Mouse (Mus musculus) CH12.LX (cell line): ENCODE measurements around the gene Drc7. TPM values are rescaled to one million over a fixed set of nuclear protein-coding genes. Genes with fewer than 3 reads are reported as not detected.

Experiments
- DNase-seq: peaks from one replicate; pipeline ENCODE4 v3.0.0-alpha.2; 2013; ENCODE audit errors: extremely low read depth
- H3K27ac ChIP-seq: 2 replicates; pipeline ENCODE4 v1.5.1; 2012; ENCODE audit warnings: low read depth, mild to moderate bottlenecking, control low read depth, moderate library complexity; ENCODE audit not compliant: insufficient read depth
- H3K27me3 ChIP-seq: replicated peaks from 2 replicates; pipeline ENCODE3; 2012; ENCODE audit warnings: inconsistent platforms
- H3K36me3 ChIP-seq, 2 experiments: replicated peaks in 1 of 2; 2 replicates each; pipeline versions ENCODE3 to v1.6.1; 2012; ENCODE audit warnings: inconsistent platforms in 1 of 2, low read length in 1 of 2, mild to moderate bottlenecking in 1 of 2, mixed read lengths in 1 of 2, moderate library complexity in 1 of 2; ENCODE audit not compliant: control insufficient read depth in 1 of 2, insufficient read depth in 1 of 2
- H3K4me1 ChIP-seq, 2 experiments: 2 replicates each; pipeline ENCODE4 v1.6.1; 2012; ENCODE audit warnings: inconsistent platforms in 1 of 2, moderate library complexity in 1 of 2; ENCODE audit not compliant: insufficient read depth in 2 of 2, control insufficient read depth in 1 of 2
- H3K4me2 ChIP-seq: 2 replicates; pipeline ENCODE4 v1.6.1; 2012; ENCODE audit warnings: low read depth, mild to moderate bottlenecking, control low read depth; ENCODE audit not compliant: poor library complexity, insufficient read depth, severe bottlenecking
- H3K4me3 ChIP-seq, 3 experiments: fragments of 150-350 bp in 1 of 3; sonication (generic) in 1 of 3; replicated peaks in 1 of 3; 2 replicates each; pipeline versions ENCODE3 to v1.5.1; 2011 to 2012; ENCODE audit warnings: low read depth in 2 of 3, low read length in 2 of 3, mild to moderate bottlenecking in 2 of 3, moderate library complexity in 2 of 3, control low read depth in 1 of 3, improper control_type of control experiment in 1 of 3, inconsistent platforms in 1 of 3, mixed read lengths in 1 of 3; ENCODE audit not compliant: poor library complexity in 1 of 3
- H3K79me2 ChIP-seq: replicated peaks from 2 replicates; pipeline ENCODE4 v1.6.1; 2012; ENCODE audit warnings: mild to moderate bottlenecking, moderate library complexity; ENCODE audit not compliant: control insufficient read depth, poor library complexity, insufficient read depth, severe bottlenecking; ENCODE audit errors: extremely low read depth
- H3K9ac ChIP-seq: 2 replicates; pipeline ENCODE4 v1.6.1; 2012; ENCODE audit warnings: low read depth, mild to moderate bottlenecking, control low read depth, moderate library complexity; ENCODE audit not compliant: insufficient read depth
- H3K9me3 ChIP-seq: replicated peaks from 2 replicates; pipeline ENCODE3; 2012; ENCODE audit warnings: low read length, inconsistent platforms, mixed read lengths
- BHLHE40 ChIP-seq: IDR thresholded peaks from 2 replicates; pipeline ENCODE4 v1.6.1; 2011; ENCODE audit warnings: mild to moderate bottlenecking, low read depth, low read length, improper control_type of control experiment
- CHD1 ChIP-seq: IDR thresholded peaks from 2 replicates; pipeline ENCODE4 v1.6.1; 2012; ENCODE audit warnings: low read depth, low read length, improper control_type of control experiment, inconsistent platforms
- CHD2 ChIP-seq: IDR thresholded peaks from 2 replicates; pipeline ENCODE4 v1.6.1; 2011; ENCODE audit warnings: low read length, improper control_type of control experiment
- CTCF ChIP-seq, 2 experiments: IDR thresholded peaks in 1 of 2; conservative IDR thresholded peaks in 1 of 2; 2 replicates each; pipeline ENCODE4 v1.5.1; 2011 to 2012; ENCODE audit warnings: low read depth in 2 of 2, low read length in 2 of 2, improper control_type of control experiment in 1 of 2, inconsistent platforms in 1 of 2, mild to moderate bottlenecking in 1 of 2, moderate library complexity in 1 of 2
- ELF1 ChIP-seq: IDR thresholded peaks from 2 replicates; pipeline ENCODE4 v1.6.1; 2014; ENCODE audit warnings: low read depth, mild to moderate bottlenecking, inconsistent platforms, low read length, improper control_type of control experiment
- EP300 ChIP-seq: IDR thresholded peaks from 2 replicates; pipeline ENCODE4 v1.6.1; 2011; ENCODE audit warnings: low read length, improper control_type of control experiment
- HCFC1 ChIP-seq: IDR thresholded peaks from 2 replicates; pipeline ENCODE4 v1.6.1; 2012; ENCODE audit warnings: low read depth, mild to moderate bottlenecking, inconsistent platforms, low read length, improper control_type of control experiment
- JUND ChIP-seq: conservative IDR thresholded peaks from 2 replicates; pipeline ENCODE4 v1.6.1; 2011; ENCODE audit warnings: low read depth, low read length, improper control_type of control experiment
- KAT2A ChIP-seq: IDR thresholded peaks from 2 replicates; pipeline ENCODE4 v1.6.1; 2012; ENCODE audit warnings: low read length, improper control_type of control experiment, inconsistent platforms; ENCODE audit not compliant: insufficient replicate concordance
- MAFK ChIP-seq: IDR thresholded peaks from 2 replicates; pipeline ENCODE4 v1.6.1; 2011; ENCODE audit warnings: low read length, improper control_type of control experiment; ENCODE audit not compliant: insufficient replicate concordance
- MAZ ChIP-seq: IDR thresholded peaks from 2 replicates; pipeline ENCODE4 v1.6.1; 2012; ENCODE audit warnings: low read depth, mild to moderate bottlenecking, inconsistent platforms, low read length, improper control_type of control experiment, moderate library complexity
- MXI1 ChIP-seq: IDR thresholded peaks from 2 replicates; pipeline ENCODE4 v1.6.1; 2011; ENCODE audit warnings: mild to moderate bottlenecking, low read depth, low read length, improper control_type of control experiment
- NELFE ChIP-seq: IDR thresholded peaks from 2 replicates; pipeline ENCODE4 v1.6.1; 2011; ENCODE audit warnings: low read depth, low read length, improper control_type of control experiment
- PAX5 ChIP-seq: IDR thresholded peaks from 2 replicates; pipeline ENCODE4 v1.6.1; 2012; ENCODE audit warnings: low read length, inconsistent platforms, mixed read lengths
- POLR2A ChIP-seq: IDR thresholded peaks from 2 replicates; pipeline ENCODE4 v1.6.1; 2011; ENCODE audit warnings: low read depth, mild to moderate bottlenecking, improper control_type of control experiment, low read length
- POLR2AphosphoS2 ChIP-seq: IDR thresholded peaks from 2 replicates; pipeline ENCODE4 v1.6.1; 2011; ENCODE audit warnings: low read depth, low read length, improper control_type of control experiment
- RAD21 ChIP-seq: IDR thresholded peaks from 2 replicates; pipeline ENCODE4 v1.6.1; 2011; ENCODE audit warnings: low read depth, mild to moderate bottlenecking, low read length, improper control_type of control experiment, moderate library complexity
- RCOR1 ChIP-seq: conservative IDR thresholded peaks from 2 replicates; pipeline ENCODE4 v1.6.1; 2012; ENCODE audit warnings: low read depth, mild to moderate bottlenecking, inconsistent platforms, low read length, improper control_type of control experiment
- SMC3 ChIP-seq: IDR thresholded peaks from 2 replicates; pipeline ENCODE4 v1.6.1; 2011; ENCODE audit warnings: low read depth, low read length, improper control_type of control experiment
- TCF12 ChIP-seq: IDR thresholded peaks from 2 replicates; pipeline ENCODE4 v1.6.1; 2014; ENCODE audit warnings: low read depth, mild to moderate bottlenecking, inconsistent platforms, low read length, improper control_type of control experiment
- UBTF ChIP-seq: IDR thresholded peaks from 2 replicates; pipeline ENCODE4 v1.6.1; 2012; ENCODE audit warnings: low read depth, mild to moderate bottlenecking, inconsistent platforms, low read length, improper control_type of control experiment, moderate library complexity
- USF1 ChIP-seq: IDR thresholded peaks from 2 replicates; pipeline ENCODE4 v1.6.1; 2014; ENCODE audit warnings: low read depth, mild to moderate bottlenecking, inconsistent platforms, low read length, improper control_type of control experiment
- USF2 ChIP-seq: conservative IDR thresholded peaks from 2 replicates; pipeline ENCODE4 v1.6.1; 2011; ENCODE audit warnings: low read depth, low read length, improper control_type of control experiment
- ZMIZ1 ChIP-seq: IDR thresholded peaks from 2 replicates; pipeline ENCODE4 v1.6.1; 2012; ENCODE audit warnings: low read depth, mild to moderate bottlenecking, inconsistent platforms, low read length, improper control_type of control experiment
- ZNF384 ChIP-seq: IDR thresholded peaks from 2 replicates; pipeline ENCODE4 v1.6.1; 2012; ENCODE audit warnings: low read depth, low read length, improper control_type of control experiment, inconsistent platforms
- dilution Hi-C: fragments of 300-500 bp; cut with MboI; formaldehyde crosslinking; loops from 2 replicates; pipeline ENCODE4 v1.14.3; 2020; ENCODE audit warnings: low sequenced_read_pairs; ENCODE audit not compliant: extremely low pct_unique_long_range_greater_than_20kb, extremely low pct_ligation_motif_present
- in situ Hi-C: fragments of 300-500 bp; cut with MboI; formaldehyde crosslinking; loops from 3 replicates; pipeline ENCODE4 v1.14.3; 2019; ENCODE audit warnings: low sequenced_read_pairs, low pct_ligation_motif_present, low pct_unique_long_range_greater_than_20kb, mixed read lengths
- polyA plus RNA-seq: library from polyadenylated mRNA; unstranded; fragments of >175 nt; gene quantifications from 2 replicates; pipeline ENCODE4 v1.2.1, GENCODE M21; 2012; ENCODE audit warnings: low read depth; ENCODE audit not compliant: insufficient read length
- total RNA-seq, 2 experiments: library from RNA; depleted of rRNA; stranded (reverse); fragments of 300-350 nt in 1 of 2; fragments of >200 nt in 1 of 2; gene quantifications; 2 replicates each; pipeline ENCODE4 v1.2.3; 2012 to 2014

Gene Drc7
- total and polyA plus RNA-seq, 3 experiments = not detected

DNA sequence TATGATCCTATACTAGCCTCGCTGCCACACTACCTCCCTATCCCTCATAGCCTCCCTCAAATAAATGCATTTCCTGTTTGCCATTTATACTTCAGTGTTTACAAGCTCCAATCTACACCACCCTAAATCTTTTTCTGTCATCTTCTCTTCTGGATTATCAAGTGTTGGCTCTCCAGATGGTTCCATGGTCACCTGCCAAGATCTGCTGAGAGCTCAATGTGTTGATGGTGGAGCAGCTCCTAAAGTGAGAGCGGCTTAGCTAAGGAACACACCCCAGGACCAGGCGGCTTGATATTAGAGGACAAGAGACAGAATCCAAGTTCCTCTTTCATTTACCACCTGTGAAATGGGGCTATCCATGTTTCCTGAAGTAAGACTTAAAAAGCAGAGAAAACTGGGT lies 23.2 kb downstream of the Drc7 start:
- dilution Hi-C loops = no loop called here
- peaks cover 3 to 7% of the 10 kb centered on the region in 2 experiments for H3K36me3 ChIP-seq
- no peaks in the 10 kb centered on the region for H3K79me2 ChIP-seq
- in situ Hi-C loops = loop anchor here (10.0 to 25.0 kb wide), 2 partner anchors 133 to 134 kb away; partner anchors contain the start of gene Kifc3
- no peaks in the 10 kb centered on the region for H3K9me3 ChIP-seq
- H3K9ac ChIP-seq = no peak overlapping the region
- no peak for DNase-seq
- H3K4me3 ChIP-seq = no peak overlapping the region
- no peak overlapping the region for H3K4me2 ChIP-seq
- peaks cover 55% of the 10 kb centered on the region for H3K27me3 ChIP-seq
- no peak overlapping the region for H3K27ac ChIP-seq
- TF ChIP-seq ELF1 = no peak
- no peak for TF ChIP-seq MXI1
- TF ChIP-seq MAFK = no peak
- no peak for TF ChIP-seq RAD21
- no peak for TF ChIP-seq MAZ
- TF ChIP-seq CHD1 = no peak
- TF ChIP-seq SMC3 = no peak
- TF ChIP-seq USF1 = no peak
- no peak for TF ChIP-seq NELFE
- no peak for TF ChIP-seq BHLHE40
- no peak for TF ChIP-seq USF2
- no peak for TF ChIP-seq CTCF (conservative IDR thresholded peaks at IDR 0.05 in 1 of 2, IDR thresholded peaks at IDR 0.05 in 1 of 2; ENCODE audit: low read depth in 2 of 2, low read length in 2 of 2)
- no peak for TF ChIP-seq KAT2A
- no peak for TF ChIP-seq JUND
- no peak for TF ChIP-seq POLR2AphosphoS2
- no peak for TF ChIP-seq ZNF384
- no peak for TF ChIP-seq EP300
- TF ChIP-seq, all 38 proteins: peak for 0
- H3K4me1 ChIP-seq = peaks cover 3 to 18% of the 10 kb centered on the region in 2 experiments

DNA sequence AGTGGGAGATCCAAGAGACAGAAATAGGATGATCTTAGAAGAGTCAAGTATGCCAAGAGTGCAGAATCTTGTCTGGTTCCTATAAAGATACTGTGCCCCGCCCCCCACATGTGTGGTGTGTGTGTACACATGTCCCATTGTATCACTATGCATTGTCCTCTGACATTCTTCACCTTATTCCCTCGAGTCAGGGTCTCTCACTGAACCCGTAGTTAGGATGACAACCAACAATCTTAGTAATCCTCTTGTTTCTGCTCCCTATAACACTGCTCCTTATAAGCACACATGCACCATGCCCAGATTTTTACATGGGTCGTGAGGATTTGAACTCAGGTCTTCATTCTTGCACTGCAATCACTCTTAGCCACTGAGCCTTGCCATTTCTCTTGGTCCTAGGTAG lies 24.4 kb downstream of the Drc7 start:
- Histone ChIP-seq H3K4me2 (no peak overlapping the region), H3K36me3 (peaks cover 3 to 17% of the 10 kb centered on the region in 2 experiments), H3K4me3 (no peak overlapping the region), H3K9me3 (no peaks in the 10 kb centered on the region), H3K27me3 (peaks cover 43% of the 10 kb centered on the region), H3K27ac (no peak overlapping the region), H3K79me2 (no peaks in the 10 kb centered on the region), H3K9ac (no peak overlapping the region), H3K4me1 (peaks cover 3 to 18% of the 10 kb centered on the region in 2 experiments)
- in situ Hi-C loops (loop anchor here (10.0 to 25.0 kb wide), 2 partner anchors 133 to 135 kb away; partner anchors contain the start of gene Kifc3), dilution Hi-C loops (no loop called here)
- TF ChIP-seq JUND (no peak), POLR2A (no peak), TCF12 (no peak), CTCF (conservative IDR thresholded peaks at IDR 0.05 in 1 of 2, IDR thresholded peaks at IDR 0.05 in 1 of 2; ENCODE audit: low read depth in 2 of 2, low read length in 2 of 2) (no peak), ZNF384 (no peak), ELF1 (no peak), KAT2A (no peak), BHLHE40 (no peak), SMC3 (no peak), RCOR1 (no peak), MAFK (no peak), HCFC1 (no peak), UBTF (no peak), EP300 (no peak), ZMIZ1 (no peak), NELFE (no peak), CHD2 (no peak), PAX5 (no peak)
- DNase-seq = no peak
